Mouse (Mus musculus): Measurements from ENCODE around the gene Plcb2. TPM values are rescaled to one million over a fixed set of nuclear protein-coding genes. Genes with fewer than 3 reads are reported as not detected.
A peak's percentile ranks its signal among the peaks of the same experiment; 100 is the strongest.

The Plcb2 gene
- polyA plus RNA-seq, 1 experiment from 2014 or later, result 2.0 TPM

- Histone ChIP-seq H3K9ac (ENCODE audit: low read length) (no peak overlapping the region), H3K27ac (replicated peaks in 1 of 2; ENCODE audit: control insufficient read depth in 1 of 2, insufficient read depth in 1 of 2, low read depth in 2 of 2, low read length in 2 of 2) (no peak overlapping the region), H3K4me3 (ENCODE audit: control insufficient read depth in 1 of 2, insufficient read depth in 1 of 2, low read depth in 1 of 2, low read length in 2 of 2) (no peak overlapping the region), H3K27me3 (ENCODE audit: control insufficient read depth, insufficient read depth, low read length) (peaks cover 5% of the 10 kb centered on the region; the same call in 1 of the 2 replicates), H3K4me2 (ENCODE audit: low read length) (no peak overlapping the region), H3K36me3 (ENCODE audit: control insufficient read depth, insufficient read depth, low read length) (no peaks in the 10 kb centered on the region), H3K9me3 (ENCODE audit: control insufficient read depth, low read length) (no peaks in the 10 kb centered on the region), H3K4me1 (ENCODE audit: control insufficient read depth in 2 of 2, insufficient read depth in 2 of 2, low read length in 2 of 2) (peaks cover 3 to 9% of the 10 kb centered on the region in 2 experiments; a peak in 2 of 4 replicates)
- WGBS, result 61% methylated on average over 9 of the region's 9 CpGs
- no peak for ATAC-seq (ENCODE audit: insufficient number of reproducible peaks, insufficient read depth, low FRiP score, low read depth)
Measured at GRCm38 (mm10) chr2:118741183-118741582, 12.9 kb upstream of the Plcb2 start.

GRCm38 (mm10) chr2:118740341-118740740 lies 12.1 kb upstream of the Plcb2 start:
- peaks cover 5% of the 10 kb centered on the region; the same call in 1 of the 2 replicates for H3K27me3 ChIP-seq (ENCODE audit: control insufficient read depth, insufficient read depth, low read length)
- H3K4me2 ChIP-seq (ENCODE audit: low read length), result no peak overlapping the region
- peaks cover 3 to 9% of the 10 kb centered on the region in 2 experiments; a peak in 2 of 4 replicates for H3K4me1 ChIP-seq (ENCODE audit: control insufficient read depth in 2 of 2, insufficient read depth in 2 of 2, low read length in 2 of 2)
- no peak overlapping the region for H3K4me3 ChIP-seq (ENCODE audit: control insufficient read depth in 1 of 2, insufficient read depth in 1 of 2, low read depth in 1 of 2, low read length in 2 of 2)
- H3K36me3 ChIP-seq (ENCODE audit: control insufficient read depth, insufficient read depth, low read length), result no peaks in the 10 kb centered on the region
- WGBS, result 55% methylated on average over 3 of the region's 3 CpGs
- no peaks in the 10 kb centered on the region for H3K9me3 ChIP-seq (ENCODE audit: control insufficient read depth, low read length)
- no peak for ATAC-seq (ENCODE audit: insufficient number of reproducible peaks, insufficient read depth, low FRiP score, low read depth)
- H3K27ac ChIP-seq (replicated peaks in 1 of 2; ENCODE audit: control insufficient read depth in 1 of 2, insufficient read depth in 1 of 2, low read depth in 2 of 2, low read length in 2 of 2), result no peak overlapping the region
- H3K9ac ChIP-seq (ENCODE audit: low read length), result no peak overlapping the region

- Histone ChIP-seq H3K4me2 (ENCODE audit: low read length) (no peak overlapping the region), H3K27ac (replicated peaks in 1 of 2; ENCODE audit: control insufficient read depth in 1 of 2, insufficient read depth in 1 of 2, low read depth in 2 of 2, low read length in 2 of 2) (no peak overlapping the region), H3K27me3 (ENCODE audit: control insufficient read depth, insufficient read depth, low read length) (peaks cover 19% of the 10 kb centered on the region), H3K4me3 (ENCODE audit: control insufficient read depth in 1 of 2, insufficient read depth in 1 of 2, low read depth in 1 of 2, low read length in 2 of 2) (no peak overlapping the region), H3K9me3 (ENCODE audit: control insufficient read depth, low read length) (no peaks in the 10 kb centered on the region), H3K9ac (ENCODE audit: low read length) (no peak overlapping the region), H3K4me1 (ENCODE audit: control insufficient read depth in 2 of 2, insufficient read depth in 2 of 2, low read length in 2 of 2) (peaks cover 17 to 21% of the 10 kb centered on the region in 2 experiments), H3K36me3 (ENCODE audit: control insufficient read depth, insufficient read depth, low read length) (no peaks in the 10 kb centered on the region)
- 48% methylated on average over 5 of the region's 5 CpGs for WGBS
- no peak for ATAC-seq (ENCODE audit: insufficient number of reproducible peaks, insufficient read depth, low FRiP score, low read depth)
Measured at GRCm38 (mm10) chr2:118733341-118733740, 5.1 kb upstream of the Plcb2 start.

GRCm38 (mm10) chr2:118731981-118732380 lies 3.7 kb upstream of the Plcb2 start:
- Histone ChIP-seq H3K27ac (replicated peaks in 1 of 2; ENCODE audit: control insufficient read depth in 1 of 2, insufficient read depth in 1 of 2, low read depth in 2 of 2, low read length in 2 of 2) (no peak overlapping the region), H3K4me3 (ENCODE audit: control insufficient read depth in 1 of 2, insufficient read depth in 1 of 2, low read depth in 1 of 2, low read length in 2 of 2) (no peak overlapping the region), H3K36me3 (ENCODE audit: control insufficient read depth, insufficient read depth, low read length) (no peaks in the 10 kb centered on the region), H3K4me2 (ENCODE audit: low read length) (no peak overlapping the region), H3K9me3 (ENCODE audit: control insufficient read depth, low read length) (no peaks in the 10 kb centered on the region), H3K4me1 (ENCODE audit: control insufficient read depth in 2 of 2, insufficient read depth in 2 of 2, low read length in 2 of 2) (peaks cover 21 to 28% of the 10 kb centered on the region in 2 experiments), H3K9ac (ENCODE audit: low read length) (no peak overlapping the region), H3K27me3 (ENCODE audit: control insufficient read depth, insufficient read depth, low read length) (peaks cover 19% of the 10 kb centered on the region)
- no peak for ATAC-seq (ENCODE audit: insufficient number of reproducible peaks, insufficient read depth, low FRiP score, low read depth)
- 76% methylated on average over 5 of the region's 5 CpGs for WGBS

GRCm38 (mm10) chr2:118730622-118730915 lies 2.3 kb upstream of the Plcb2 start:
- Histone ChIP-seq H3K27me3 (ENCODE audit: control insufficient read depth, insufficient read depth, low read length) (peaks cover 19% of the 10 kb centered on the region), H3K36me3 (ENCODE audit: control insufficient read depth, insufficient read depth, low read length) (no peaks in the 10 kb centered on the region), H3K4me3 (ENCODE audit: control insufficient read depth in 1 of 2, insufficient read depth in 1 of 2, low read depth in 1 of 2, low read length in 2 of 2) (no peak overlapping the region), H3K9me3 (ENCODE audit: control insufficient read depth, low read length) (no peaks in the 10 kb centered on the region), H3K4me1 (ENCODE audit: control insufficient read depth in 2 of 2, insufficient read depth in 2 of 2, low read length in 2 of 2) (peaks cover 21 to 28% of the 10 kb centered on the region in 2 experiments), H3K27ac (replicated peaks in 1 of 2; ENCODE audit: control insufficient read depth in 1 of 2, insufficient read depth in 1 of 2, low read depth in 2 of 2, low read length in 2 of 2) (no peak overlapping the region), H3K4me2 (ENCODE audit: low read length) (no peak overlapping the region), H3K9ac (ENCODE audit: low read length) (no peak overlapping the region)
- peak; percentile 33; the same call in 1 of the 2 replicates for ATAC-seq (ENCODE audit: insufficient number of reproducible peaks, insufficient read depth, low FRiP score, low read depth)
- 4% methylated on average over 3 of the region's 3 CpGs for WGBS

GRCm38 (mm10) chr2:118729816-118730621 lies 1.8 kb upstream of the Plcb2 start:
- WGBS, result 32% methylated on average over 8 of the region's 8 CpGs
- no peak overlapping the region for H3K4me2 ChIP-seq (ENCODE audit: low read length)
- no peaks in the 10 kb centered on the region for H3K9me3 ChIP-seq (ENCODE audit: control insufficient read depth, low read length)
- H3K4me1 ChIP-seq (ENCODE audit: control insufficient read depth in 2 of 2, insufficient read depth in 2 of 2, low read length in 2 of 2), result peaks cover 21 to 28% of the 10 kb centered on the region in 2 experiments
- no peak overlapping the region for H3K27ac ChIP-seq (replicated peaks in 1 of 2; ENCODE audit: control insufficient read depth in 1 of 2, insufficient read depth in 1 of 2, low read depth in 2 of 2, low read length in 2 of 2)
- no peak overlapping the region for H3K9ac ChIP-seq (ENCODE audit: low read length)
- no peaks in the 10 kb centered on the region for H3K36me3 ChIP-seq (ENCODE audit: control insufficient read depth, insufficient read depth, low read length)
- peaks cover 19% of the 10 kb centered on the region for H3K27me3 ChIP-seq (ENCODE audit: control insufficient read depth, insufficient read depth, low read length)
- 0 out of 2 replicates have a peak, but pooled peaks have one; percentile 15 for ATAC-seq (ENCODE audit: insufficient number of reproducible peaks, insufficient read depth, low FRiP score, low read depth)
- H3K4me3 ChIP-seq (ENCODE audit: control insufficient read depth in 1 of 2, insufficient read depth in 1 of 2, low read depth in 1 of 2, low read length in 2 of 2), result no peak overlapping the region

- H3K9me3 ChIP-seq (ENCODE audit: control insufficient read depth, low read length), result no peaks in the 10 kb centered on the region
- no peak for ATAC-seq (ENCODE audit: insufficient number of reproducible peaks, insufficient read depth, low FRiP score, low read depth)
- peaks cover 19% of the 10 kb centered on the region for H3K27me3 ChIP-seq (ENCODE audit: control insufficient read depth, insufficient read depth, low read length)
- 17% methylated on average over 4 of the region's 4 CpGs for WGBS
- H3K4me1 ChIP-seq (ENCODE audit: control insufficient read depth in 2 of 2, insufficient read depth in 2 of 2, low read length in 2 of 2), result peaks cover 21 to 28% of the 10 kb centered on the region in 2 experiments
- H3K36me3 ChIP-seq (ENCODE audit: control insufficient read depth, insufficient read depth, low read length), result no peaks in the 10 kb centered on the region
- H3K27ac ChIP-seq (replicated peaks in 1 of 2; ENCODE audit: control insufficient read depth in 1 of 2, insufficient read depth in 1 of 2, low read depth in 2 of 2, low read length in 2 of 2), result peak overlapping the region; percentile 28 to 29; a peak in 2 of 4 replicates
- peak overlapping the region; percentile 38; the same call in 1 of the 2 replicates for H3K9ac ChIP-seq (ENCODE audit: low read length)
- H3K4me3 ChIP-seq (ENCODE audit: control insufficient read depth in 1 of 2, insufficient read depth in 1 of 2, low read depth in 1 of 2, low read length in 2 of 2), result no peak overlapping the region
- H3K4me2 ChIP-seq (ENCODE audit: low read length), result no peak overlapping the region
Measured at GRCm38 (mm10) chr2:118729194-118729593, 956 bp upstream of the Plcb2 start.
